Mouse (Mus musculus) urinary bladder, postnatal 0 days (tissue): ENCODE data around the gene Ms4a8a. TPM values are rescaled to one million over a fixed set of nuclear protein-coding genes. Genes with fewer than 3 reads are reported as not detected.

Experiments used
- polyA plus RNA-seq: library from polyadenylated mRNA; unstranded; fragments of >200 nt; fragmentation: Nextera tagmentation; extraction: Ambion mirVana; gene quantifications from 2 replicates; pipeline ENCODE4 v1.2.1, GENCODE M21; 2015

Gene Ms4a8a
- 0.87 and 8.1 TPM in 2 replicates for polyA plus RNA-seq

GRCm38 (mm10) chr19:11080934-11081333 is at the start of gene Ms4a8a:
Gene Ms4a8a (minus strand): TSS chr19:11081102.

GRCm38 (mm10) chr19:11017891-11018290 is 63.0 kb downstream of the Ms4a8a start, which contains the start of gene Ms4a18:
Gene Ms4a18 (minus strand): TSS chr19:11018031.

Other genes starting within 250 kb of the Ms4a8a start
- 0.96 and 3.0 TPM in 2 replicates for gene Slc15a3, start 241.4 kb downstream of the Ms4a8a start, polyA plus RNA-seq
- 11.1 and 12.4 TPM in 2 replicates for gene Tmem132a, start 211.2 kb downstream of the Ms4a8a start, polyA plus RNA-seq
- 119 and 130 TPM in 2 replicates for gene Tmem109, start 199.1 kb downstream of the Ms4a8a start, polyA plus RNA-seq
- gene Prpf19, start 185.9 kb downstream of the Ms4a8a start, polyA plus RNA-seq, result 17.2 and 19.5 TPM in 2 replicates
- gene Zp1, start 160.5 kb downstream of the Ms4a8a start, polyA plus RNA-seq, result 0.24 and 0.46 TPM in 2 replicates
- 0.11 TPM in 1 of 2 replicates, not detected in the other for gene Ptgdr2, start 143.9 kb downstream of the Ms4a8a start, polyA plus RNA-seq
- 20.8 and 21.6 TPM in 2 replicates for gene Ccdc86, start 131.8 kb downstream of the Ms4a8a start, polyA plus RNA-seq
- gene Ms4a10, start 106.4 kb downstream of the Ms4a8a start, polyA plus RNA-seq, result 0.17 and 0.27 TPM in 2 replicates
- gene Ms4a15, start 87.9 kb downstream of the Ms4a8a start, polyA plus RNA-seq, result not detected in 2 replicates
- not detected in 2 replicates for gene Ms4a18, start 63.1 kb downstream of the Ms4a8a start, polyA plus RNA-seq
- not detected in 2 replicates for gene 1700017D01Rik, start 49.8 kb upstream of the Ms4a8a start, polyA plus RNA-seq
- not detected in 2 replicates for gene 1700025F22Rik, start 84.2 kb upstream of the Ms4a8a start, polyA plus RNA-seq
- gene Ms4a13, start 115.6 kb upstream of the Ms4a8a start, polyA plus RNA-seq, result not detected in 2 replicates
- not detected in 2 replicates for gene Ms4a12, start 151.3 kb upstream of the Ms4a8a start, polyA plus RNA-seq
- gene Ms4a1, start 185.1 kb upstream of the Ms4a8a start, polyA plus RNA-seq, result 0.06 and 0.10 TPM in 2 replicates
- not detected in 2 replicates for gene Ms4a5, start 202.8 kb upstream of the Ms4a8a start, polyA plus RNA-seq
- gene Ms4a14, start 233.4 kb upstream of the Ms4a8a start, polyA plus RNA-seq, result 0.06 and 0.08 TPM in 2 replicates